24 mouse cellular contexts compared by ENCODE assay signal in the genomic region with DNA sequence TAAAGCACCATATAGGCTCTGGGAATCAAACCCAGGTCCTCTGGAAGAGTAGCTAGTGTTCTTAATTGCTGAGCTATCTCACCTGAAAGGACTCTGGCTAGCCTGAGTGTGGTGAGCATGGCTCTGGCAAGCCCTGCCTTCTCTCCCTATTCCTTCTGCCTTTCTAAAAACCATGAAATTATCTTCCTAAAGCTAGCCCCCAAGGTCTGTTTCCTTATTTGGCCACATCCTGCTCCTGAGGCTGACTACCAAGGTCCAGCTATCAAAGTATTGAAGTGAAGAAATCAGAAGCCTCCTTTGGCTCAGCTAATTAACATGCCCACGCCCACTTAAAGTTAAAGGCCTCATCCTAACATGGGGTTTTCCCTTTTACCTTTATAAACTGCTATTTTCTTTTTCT. TPM values are rescaled to one million over a fixed set of nuclear protein-coding genes. Genes with fewer than 3 reads are reported as not detected.
DNase-seq lines count a peak whose midpoint lies in the region; ATAC-seq and TF ChIP-seq lines count a peak whose summit lies in the region.
"Had no signal": no experiment of that assay in that cellular context is flagged by ENCODE, and none has a peak within 500 bp of the region (broad histone marks: within the 10 kb centered on the region; RNA-seq: fewer than 3 reads in every experiment).

No protein-coding gene starts in this region.

- TF ChIP-seq CTCF in MEL (IDR thresholded peaks at IDR 0.05 in 2 of 3, conservative IDR thresholded peaks at IDR 0.05 in 1 of 3; ENCODE audit: control insufficient read depth in 1 of 3, insufficient read depth in 1 of 3, low read depth in 2 of 3, low read length in 3 of 3, poor library complexity in 1 of 3, severe bottlenecking in 1 of 3): no peak
- TF ChIP-seq CTCF in small intestine, adult 2 months (IDR thresholded peaks at IDR 0.05; ENCODE audit: extremely low read depth, insufficient read length, insufficient replicate concordance, low read depth, low read length): no peak

- 0 out of 2 replicates have a peak overlapping the region, but pooled peaks have one; percentile 16 for H3K27ac ChIP-seq in liver, embryonic 12.5 days
- H3K27ac ChIP-seq in liver, embryonic 11.5 days (ENCODE audit: low read depth, low read length): no peak overlapping the region
- peak overlapping the region; percentile 65 for H3K27ac ChIP-seq in MEL (ENCODE audit: control insufficient read depth, low read depth, low read length)
- H3K27ac ChIP-seq in small intestine, adult 2 months (ENCODE audit: insufficient read depth, low read depth, low read length): peak overlapping the region; percentile 38; the same call in 1 of the 2 replicates
- H3K27ac ChIP-seq: hindbrain, embryonic 10.5 days; limb, embryonic 12.5 days; midbrain, embryonic 13.5 days; neural tube, embryonic 12.5 days had no signal

- no peak for TF ChIP-seq RAD21 in MEL (IDR thresholded peaks at IDR 0.05; ENCODE audit: low read depth, low read length)

- ATAC-seq in CD4-positive, CD25-positive, alpha-beta regulatory T cell, adult 4 months: no peak
- ATAC-seq in liver, embryonic 12.5 days: no peak
- no peak for ATAC-seq in liver, embryonic 11.5 days (replicated peaks; ENCODE audit: low FRiP score)
- ATAC-seq: forebrain, embryonic 16.5 days; hindbrain, embryonic 16.5 days; intestine, embryonic 16.5 days; midbrain, embryonic 13.5 days had no signal

- H3K36me3 ChIP-seq in liver, embryonic 12.5 days: peaks cover 12% of the 10 kb centered on the region
- 0 out of 2 replicates have a peak, but pooled peaks cover under 1% of the 10 kb centered on the region for H3K36me3 ChIP-seq in liver, embryonic 11.5 days (ENCODE audit: control insufficient read depth, insufficient read depth, low read length)
- H3K36me3 ChIP-seq in MEL (ENCODE audit: control insufficient read depth in 1 of 2, insufficient read depth in 2 of 2, low read length in 2 of 2): peaks cover 3 to 27% of the 10 kb centered on the region in 2 experiments; a peak in 3 of 4 replicates
- H3K36me3 ChIP-seq in small intestine, adult 2 months (ENCODE audit: control insufficient read depth, insufficient read depth, low read length): no peaks in the 10 kb centered on the region
- H3K36me3 ChIP-seq: midbrain, embryonic 13.5 days; neural tube, embryonic 12.5 days had no signal

- peak; percentile 42 for DNase-seq in CD4-positive, CD25-positive, alpha-beta regulatory T cell, adult 2 months (ENCODE audit: low read depth, low spot score)
- DNase-seq in liver, embryonic 11.5 days (ENCODE audit: low spot score): no peak
- DNase-seq in MEL (ENCODE audit: low read depth, low spot score): peak; percentile 80
- no peak for DNase-seq in embryo, embryonic 10 days (ENCODE audit: low spot score)
- DNase-seq: cerebellum, adult 8-10 months; cerebellum, postnatal 36 days; gastrocnemius, postnatal 10 days; heart, postnatal 10 days; kidney, postnatal 36 days; layer of hippocampus, postnatal 36 days; lung, adult 18-20 months; lung, postnatal 10 days; thymus, postnatal 25 days had no signal

- no peak overlapping the region for H3K4me3 ChIP-seq in liver, embryonic 12.5 days
- H3K4me3 ChIP-seq in liver, embryonic 11.5 days (ENCODE audit: low read depth, low read length): no peak overlapping the region
- peak overlapping the region in 1 of 2 experiments; percentile 20; a peak in 1 of 4 replicates for H3K4me3 ChIP-seq in MEL (ENCODE audit: control insufficient read depth in 1 of 2, insufficient read depth in 1 of 2, low read depth in 2 of 2, low read length in 2 of 2)
- H3K4me3 ChIP-seq in small intestine, adult 2 months (ENCODE audit: low read depth, low read length): no peak overlapping the region
- H3K4me3 ChIP-seq: heart, embryonic 12.5 days; hindbrain, embryonic 10.5 days; limb, embryonic 12.5 days; midbrain, embryonic 13.5 days; neural tube, embryonic 12.5 days had no signal

- TF ChIP-seq EP300 in MEL (IDR thresholded peaks at IDR 0.05; ENCODE audit: low read depth in 1 of 2, low read length in 2 of 2): no peak

- H3K9ac ChIP-seq in liver, embryonic 12.5 days: no peak overlapping the region
- no peak overlapping the region for H3K9ac ChIP-seq in liver, embryonic 11.5 days (ENCODE audit: low read depth, low read length)
- peak overlapping the region; percentile 14; the same call in 1 of the 2 replicates for H3K9ac ChIP-seq in MEL (ENCODE audit: control insufficient read depth, low read depth, low read length, poor library complexity, severe bottlenecking)
- H3K9ac ChIP-seq: heart, embryonic 12.5 days; limb, embryonic 12.5 days; midbrain, embryonic 13.5 days; neural tube, embryonic 12.5 days had no signal

- TF ChIP-seq POLR2A in MEL (IDR thresholded peaks at IDR 0.05; ENCODE audit: control insufficient read depth in 1 of 2, insufficient read depth in 1 of 2, low read depth in 1 of 2, low read length in 2 of 2, poor library complexity in 1 of 2): no peak
- no peak for TF ChIP-seq POLR2A in small intestine, adult 2 months (IDR thresholded peaks at IDR 0.05; ENCODE audit: low read depth, low read length)

- WGBS in liver, embryonic 12.5 days (ENCODE audit: insufficient replicate concordance): 58% methylated on average over 1 of the region's 1 CpGs
- 87% methylated on average over 1 of the region's 1 CpGs for WGBS in liver, embryonic 11.5 days
- 57% methylated on average over 1 of the region's 1 CpGs for WGBS in small intestine, adult 2 months

- H3K4me1 ChIP-seq in liver, embryonic 12.5 days: peaks cover 60% of the 10 kb centered on the region
- H3K4me1 ChIP-seq in liver, embryonic 11.5 days (replicated peaks; ENCODE audit: control insufficient read depth, insufficient read depth, low read length): peaks cover 30% of the 10 kb centered on the region
- peaks cover 15 to 18% of the 10 kb centered on the region in 2 experiments for H3K4me1 ChIP-seq in MEL (ENCODE audit: control insufficient read depth in 1 of 2, insufficient read depth in 2 of 2, low read length in 2 of 2)
- peaks cover 11% of the 10 kb centered on the region; the same call in 1 of the 2 replicates for H3K4me1 ChIP-seq in small intestine, adult 2 months (ENCODE audit: control insufficient read depth, insufficient read depth, insufficient read length, low read length)

- H3K9me3 ChIP-seq in liver, embryonic 12.5 days (replicated peaks): no peaks in the 10 kb centered on the region; the same call in 1 of the 2 replicates
- no peaks in the 10 kb centered on the region for H3K9me3 ChIP-seq in liver, embryonic 11.5 days (ENCODE audit: control insufficient read depth, low read length)
- H3K9me3 ChIP-seq in MEL (replicated peaks; ENCODE audit: insufficient read depth, low read length): no peaks in the 10 kb centered on the region
- H3K9me3 ChIP-seq: hindbrain, embryonic 10.5 days; limb, embryonic 12.5 days; midbrain, embryonic 13.5 days; neural tube, embryonic 12.5 days had no signal

- H3K4me2 ChIP-seq in liver, embryonic 12.5 days: no peak overlapping the region
- H3K4me2 ChIP-seq in liver, embryonic 11.5 days: no peak overlapping the region
- H3K4me2 ChIP-seq: heart, embryonic 12.5 days; limb, embryonic 12.5 days; midbrain, embryonic 13.5 days; neural tube, embryonic 12.5 days had no signal

- H3K27me3 ChIP-seq in liver, embryonic 12.5 days (replicated peaks): no peaks in the 10 kb centered on the region
- H3K27me3 ChIP-seq in liver, embryonic 11.5 days (replicated peaks; ENCODE audit: control insufficient read depth, insufficient read depth, low read length): no peaks in the 10 kb centered on the region
- H3K27me3 ChIP-seq in MEL (ENCODE audit: control insufficient read depth in 1 of 2, insufficient read depth in 2 of 2, low read length in 2 of 2): no peaks in the 10 kb centered on the region
- H3K27me3 ChIP-seq in small intestine, adult 2 months (ENCODE audit: control insufficient read depth, insufficient read depth, low read length): no peaks in the 10 kb centered on the region
- H3K27me3 ChIP-seq: heart, embryonic 12.5 days; limb, embryonic 12.5 days; midbrain, embryonic 13.5 days; neural tube, embryonic 12.5 days had no signal

- H3K79me2 ChIP-seq in MEL (ENCODE audit: control insufficient read depth, insufficient read depth, low read length, poor library complexity): peaks cover 30% of the 10 kb centered on the region

RNA-seq across cellular contexts. Expression of a gene that starts 2.1 kb away (rescaled TPM):
- 10 to 100 TPM; 30.5 to 36.5 TPM for polyA plus RNA-seq in CD4-positive, CD25-positive, alpha-beta regulatory T cell, adult 4 months (2017; shearing (Covaris generic))
- 166 and 172 TPM in 2 replicates for polyA plus RNA-seq in liver, embryonic 12.5 days (2016; fragmentation: Nextera tagmentation; extraction: Ambion mirVana)
- 72.2 and 76.8 TPM in 2 replicates for polyA plus RNA-seq in liver, embryonic 11.5 days (2014; fragmentation: Nextera tagmentation; extraction: Ambion mirVana)
- total RNA-seq in MEL (2012; rRNA removed): 44.4 and 57.3 TPM in 2 replicates
- polyA plus RNA-seq in MEL (2012; ENCODE audit: insufficient read depth in 1 of 2, insufficient read length in 2 of 2, low read depth in 1 of 2, low replicate concordance in 2 of 2, missing spikeins in 1 of 2): 100 to 1,000 TPM; 165 to 254 TPM
- polyA plus RNA-seq in small intestine, adult 2 months (2012; rRNA removed): 80.5 and 148 TPM in 2 replicates

RNA-seq across cellular contexts. Expression of a gene that starts 4.7 kb away (rescaled TPM):
- 10 to 100 TPM; 32.2 to 43.3 TPM for polyA plus RNA-seq in CD4-positive, CD25-positive, alpha-beta regulatory T cell, adult 4 months (2017; shearing (Covaris generic))
- polyA plus RNA-seq in liver, embryonic 12.5 days (2016; fragmentation: Nextera tagmentation; extraction: Ambion mirVana): 43.3 and 46.2 TPM in 2 replicates
- 62.7 and 67.9 TPM in 2 replicates for polyA plus RNA-seq in liver, embryonic 11.5 days (2014; fragmentation: Nextera tagmentation; extraction: Ambion mirVana)
- 39.7 and 43.3 TPM in 2 replicates for total RNA-seq in MEL (2012; rRNA removed)
- 10 to 100 TPM in 1 of 2 experiments, not detected in 1; 40.5 TPM for polyA plus RNA-seq in MEL (2012; ENCODE audit: insufficient read depth in 1 of 2, insufficient read length in 2 of 2, low read depth in 1 of 2, low replicate concordance in 2 of 2, missing spikeins in 1 of 2)
- 4.8 and 6.6 TPM in 2 replicates for polyA plus RNA-seq in small intestine, adult 2 months (2012; rRNA removed)

RNA-seq across cellular contexts. Expression of a gene that starts 26.0 kb away (rescaled TPM):
- 100 to 1,000 TPM; 272 to 484 TPM for polyA plus RNA-seq in CD4-positive, CD25-positive, alpha-beta regulatory T cell, adult 4 months (2017; shearing (Covaris generic))
- 825 and 857 TPM in 2 replicates for polyA plus RNA-seq in liver, embryonic 12.5 days (2016; fragmentation: Nextera tagmentation; extraction: Ambion mirVana)
- polyA plus RNA-seq in liver, embryonic 11.5 days (2014; fragmentation: Nextera tagmentation; extraction: Ambion mirVana): 1,214 and 1,307 TPM in 2 replicates
- 714 and 736 TPM in 2 replicates for total RNA-seq in MEL (2012; rRNA removed)
- polyA plus RNA-seq in MEL (2012; ENCODE audit: insufficient read depth in 1 of 2, insufficient read length in 2 of 2, low read depth in 1 of 2, low replicate concordance in 2 of 2, missing spikeins in 1 of 2): 100 to 1,000 TPM; 561 to 740 TPM
- 54.5 and 78.1 TPM in 2 replicates for polyA plus RNA-seq in small intestine, adult 2 months (2012; rRNA removed)

RNA-seq across cellular contexts. Expression of a gene that starts 39.1 kb away (rescaled TPM):
- 100 to 1,000 TPM in 1 of 2 experiments, 10 to 100 TPM in 1; 84.0 to 114 TPM for polyA plus RNA-seq in CD4-positive, CD25-positive, alpha-beta regulatory T cell, adult 4 months (2017; shearing (Covaris generic))
- 140 and 143 TPM in 2 replicates for polyA plus RNA-seq in liver, embryonic 12.5 days (2016; fragmentation: Nextera tagmentation; extraction: Ambion mirVana)
- 171 and 181 TPM in 2 replicates for polyA plus RNA-seq in liver, embryonic 11.5 days (2014; fragmentation: Nextera tagmentation; extraction: Ambion mirVana)
- total RNA-seq in MEL (2012; rRNA removed): 166 and 208 TPM in 2 replicates
- polyA plus RNA-seq in MEL (2012; ENCODE audit: insufficient read depth in 1 of 2, insufficient read length in 2 of 2, low read depth in 1 of 2, low replicate concordance in 2 of 2, missing spikeins in 1 of 2): 100 to 1,000 TPM; 103 to 388 TPM
- polyA plus RNA-seq in small intestine, adult 2 months (2012; rRNA removed): 68.6 and 74.5 TPM in 2 replicates

RNA-seq across cellular contexts. Expression of a gene that starts 52.2 kb away (rescaled TPM):
- 10 to 100 TPM; 13.9 to 26.3 TPM for polyA plus RNA-seq in CD4-positive, CD25-positive, alpha-beta regulatory T cell, adult 4 months (2017; shearing (Covaris generic))
- polyA plus RNA-seq in liver, embryonic 12.5 days (2016; fragmentation: Nextera tagmentation; extraction: Ambion mirVana): 195 and 200 TPM in 2 replicates
- 261 and 275 TPM in 2 replicates for polyA plus RNA-seq in liver, embryonic 11.5 days (2014; fragmentation: Nextera tagmentation; extraction: Ambion mirVana)
- 80.0 and 98.0 TPM in 2 replicates for total RNA-seq in MEL (2012; rRNA removed)
- 100 to 1,000 TPM in 1 of 2 experiments, not detected in 1; 170 TPM for polyA plus RNA-seq in MEL (2012; ENCODE audit: insufficient read depth in 1 of 2, insufficient read length in 2 of 2, low read depth in 1 of 2, low replicate concordance in 2 of 2, missing spikeins in 1 of 2)
- polyA plus RNA-seq in small intestine, adult 2 months (2012; rRNA removed): 16.9 and 38.0 TPM in 2 replicates

Comparison
In these comparisons a context has a peak if more than half of its experiments do, and no peak if none do; other contexts are left out.
1. DNase-seq: peak in CD4-positive, CD25-positive, alpha-beta regulatory T cell, adult 2 months (single experiment) and MEL (single experiment); none in liver, embryonic 11.5 days (single experiment) and embryo, embryonic 10 days (single experiment).